Mouse (Mus musculus): ENCODE results near the gene Zfp524. TPM values are rescaled to one million over a fixed set of nuclear protein-coding genes. Genes with fewer than 3 reads are reported as not detected.
A peak's percentile ranks its signal among the peaks of the same experiment; 100 is the strongest.
"Not testable (repeated sequence)": the region's sequence is repeated elsewhere in the genome, so short reads cannot be mapped to it uniquely, and the experiment has no call there.

Gene Zfp524
- polyA plus RNA-seq, 1 experiment from 2014 or later = 11.3 TPM

- H3K4me1 ChIP-seq (replicated peaks) = peaks cover 19% of the 10 kb centered on the region
- no peak for ATAC-seq (replicated peaks; ENCODE audit: insufficient number of reproducible peaks, insufficient read depth, low FRiP score, low read depth)
- 85% methylated on average over 16 of the region's 16 CpGs for WGBS
- H3K9ac ChIP-seq = no peak overlapping the region
- no peaks in the 10 kb centered on the region for H3K27me3 ChIP-seq
- H3K4me3 ChIP-seq = no peak overlapping the region
- no peak overlapping the region for H3K27ac ChIP-seq
- H3K9me3 ChIP-seq (replicated peaks) = no peaks in the 10 kb centered on the region
- peaks cover 14% of the 10 kb centered on the region for H3K36me3 ChIP-seq
- no peak overlapping the region for H3K4me2 ChIP-seq
These were observed 3.1 kb downstream of the Zfp524 start for GRCm38 (mm10) chr7:5017352-5017751.

GRCm38 (mm10) chr7:5017931-5018330 lies 3.7 kb downstream of the Zfp524 start:
- Histone ChIP-seq H3K4me3 (no peak overlapping the region), H3K36me3 (peaks cover 10% of the 10 kb centered on the region; the same call in 1 of the 2 replicates), H3K9me3 (replicated peaks) (no peaks in the 10 kb centered on the region), H3K9ac (no peak overlapping the region), H3K27me3 (no peaks in the 10 kb centered on the region), H3K27ac (no peak overlapping the region), H3K4me2 (no peak overlapping the region), H3K4me1 (replicated peaks) (peaks cover 19% of the 10 kb centered on the region)
- 97% methylated on average over 21 of the region's 21 CpGs for WGBS
- ATAC-seq (replicated peaks; ENCODE audit: insufficient number of reproducible peaks, insufficient read depth, low FRiP score, low read depth) = no peak

GRCm38 (mm10) chr7:5019576-5019975 lies 5.4 kb downstream of the Zfp524 start:
- peaks cover 15% of the 10 kb centered on the region; the same call in 1 of the 2 replicates for H3K36me3 ChIP-seq
- 26% methylated on average over 8 of the region's 8 CpGs for WGBS
- H3K27ac ChIP-seq = peak overlapping the region; percentile 96
- not testable (repeated sequence) for H3K9me3 ChIP-seq (replicated peaks); H3K27me3 ChIP-seq; ATAC-seq (replicated peaks; ENCODE audit: insufficient number of reproducible peaks, insufficient read depth, low FRiP score, low read depth)
- peaks cover 17% of the 10 kb centered on the region for H3K4me1 ChIP-seq (replicated peaks)
- H3K4me3 ChIP-seq = peak overlapping the region; percentile 85
- H3K9ac ChIP-seq = peak overlapping the region; percentile 58
- H3K4me2 ChIP-seq = peak overlapping the region; percentile 62

DNA sequence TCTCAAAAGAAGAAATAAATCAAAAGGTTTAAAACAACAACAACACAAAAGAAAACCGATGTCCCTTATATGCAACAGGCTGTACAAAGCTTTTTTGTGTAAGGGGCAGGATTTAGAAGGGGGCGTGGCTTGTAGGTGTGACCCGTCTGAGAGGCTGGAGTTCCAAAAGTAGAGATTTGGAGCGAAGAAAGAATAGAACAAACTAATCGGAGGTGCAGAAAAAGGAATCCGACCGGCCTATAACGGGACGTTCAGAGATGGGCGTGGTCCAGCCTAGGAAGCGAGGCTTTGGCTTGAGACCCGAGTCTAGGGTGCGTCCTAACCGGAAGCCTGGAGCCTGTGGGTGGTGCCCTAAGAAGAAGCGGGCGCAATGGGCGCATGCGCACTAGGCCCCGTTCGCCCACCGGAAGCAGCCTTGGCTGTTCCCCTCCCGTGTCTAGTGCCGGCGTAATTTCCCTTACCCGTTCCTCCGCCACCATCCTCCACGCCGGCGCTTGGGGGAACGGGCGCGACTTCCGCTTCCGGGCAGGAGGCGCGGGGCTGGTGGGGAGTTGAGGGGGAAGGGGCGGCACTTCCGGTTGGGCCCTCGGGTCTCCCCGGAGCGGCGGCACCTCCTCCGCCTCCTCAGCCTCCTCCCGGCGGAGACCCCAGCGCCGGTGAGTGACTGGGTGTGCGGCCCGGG lies 5.9 kb downstream of the Zfp524 start, which contains the start of the genes Zfp865 and Ccdc106:
Gene Zfp865 (plus strand): TSS at position 377 of the 682 bp plus-strand sequence.
Gene Ccdc106 (plus strand): TSS at position 554 of the 682 bp plus-strand sequence.
- WGBS = under 1% methylated on average over 49 of the region's 49 CpGs
- Histone ChIP-seq H3K4me2 (peak within 1 kb of the TSS; percentile 67), H3K36me3 (peaks cover 15% of the 10 kb centered on the region; the same call in 1 of the 2 replicates), H3K4me1 (replicated peaks) (peaks cover 17% of the 10 kb centered on the region), H3K27me3 (no peaks in the 10 kb centered on the region), H3K9ac (peak within 1 kb of the TSS; percentile 93), H3K9me3 (replicated peaks) (no peaks in the 10 kb centered on the region), H3K27ac (peak within 1 kb of the TSS; percentile 96), H3K4me3 (peak within 1 kb of the TSS; percentile 85)
- peak; percentile 84 for ATAC-seq (replicated peaks; ENCODE audit: insufficient number of reproducible peaks, insufficient read depth, low FRiP score, low read depth)

GRCm38 (mm10) chr7:5020685-5021084 lies 6.5 kb downstream of the Zfp524 start:
- Histone ChIP-seq H3K9ac (peak overlapping the region; percentile 93), H3K9me3 (replicated peaks) (no peaks in the 10 kb centered on the region), H3K4me1 (replicated peaks) (peaks cover 17% of the 10 kb centered on the region), H3K4me3 (peak overlapping the region; percentile 85), H3K4me2 (peak overlapping the region; percentile 67), H3K36me3 (peaks cover 15% of the 10 kb centered on the region; the same call in 1 of the 2 replicates), H3K27ac (peak overlapping the region; percentile 96), H3K27me3 (no peaks in the 10 kb centered on the region)
- ATAC-seq (replicated peaks; ENCODE audit: insufficient number of reproducible peaks, insufficient read depth, low FRiP score, low read depth) = no peak
- under 1% methylated on average over 15 of the region's 15 CpGs for WGBS

GRCm38 (mm10) chr7:5021197-5021596 lies 7.0 kb downstream of the Zfp524 start:
- WGBS = 50% methylated on average over 5 of the region's 5 CpGs
- Histone ChIP-seq H3K9me3 (replicated peaks) (no peaks in the 10 kb centered on the region), H3K4me3 (peak overlapping the region; percentile 85), H3K27ac (peak overlapping the region; percentile 96), H3K4me1 (replicated peaks) (peaks cover 13% of the 10 kb centered on the region), H3K27me3 (no peaks in the 10 kb centered on the region), H3K4me2 (peak overlapping the region; percentile 67), H3K9ac (peak overlapping the region; percentile 93), H3K36me3 (peaks cover 18% of the 10 kb centered on the region; the same call in 1 of the 2 replicates)
- no peak for ATAC-seq (replicated peaks; ENCODE audit: insufficient number of reproducible peaks, insufficient read depth, low FRiP score, low read depth)

DNA sequence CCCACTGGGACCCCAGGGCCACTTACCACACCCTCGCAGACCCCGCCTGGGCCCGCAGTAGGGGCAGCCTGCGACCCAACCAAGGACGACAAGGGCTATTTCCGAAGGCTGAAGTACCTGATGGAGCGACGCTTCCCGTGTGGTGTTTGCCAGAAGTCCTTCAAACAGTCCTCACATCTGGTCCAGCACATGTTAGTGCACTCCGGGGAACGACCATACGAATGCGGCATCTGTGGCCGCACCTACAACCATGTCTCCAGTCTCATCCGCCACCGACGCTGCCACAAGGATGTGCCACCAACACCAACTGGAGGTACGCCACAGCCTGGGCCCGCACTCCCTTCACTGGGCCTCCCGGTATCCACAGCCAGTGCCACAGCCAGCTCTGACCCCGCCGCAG lies 15.3 kb downstream of the Zfp524 start:
- peaks cover 80% of the 10 kb centered on the region for H3K36me3 ChIP-seq
- no peak overlapping the region for H3K4me2 ChIP-seq
- H3K27me3 ChIP-seq = no peaks in the 10 kb centered on the region
- WGBS = 91% methylated on average over 22 of the region's 22 CpGs
- H3K4me1 ChIP-seq (replicated peaks) = no peaks in the 10 kb centered on the region
- H3K4me3 ChIP-seq = no peak overlapping the region
- H3K27ac ChIP-seq = no peak overlapping the region
- H3K9ac ChIP-seq = no peak overlapping the region
- ATAC-seq (replicated peaks; ENCODE audit: insufficient number of reproducible peaks, insufficient read depth, low FRiP score, low read depth) = no peak
- peaks cover 24% of the 10 kb centered on the region for H3K9me3 ChIP-seq (replicated peaks)

GRCm38 (mm10) chr7:5029946-5030345 lies 15.7 kb downstream of the Zfp524 start:
- peaks cover 84% of the 10 kb centered on the region for H3K36me3 ChIP-seq
- H3K27ac ChIP-seq = no peak overlapping the region
- 88% methylated on average over 21 of the region's 21 CpGs for WGBS
- H3K4me1 ChIP-seq (replicated peaks) = no peaks in the 10 kb centered on the region
- H3K4me2 ChIP-seq = no peak overlapping the region
- no peak for ATAC-seq (replicated peaks; ENCODE audit: insufficient number of reproducible peaks, insufficient read depth, low FRiP score, low read depth)
- no peak overlapping the region for H3K9ac ChIP-seq
- peaks cover 24% of the 10 kb centered on the region for H3K9me3 ChIP-seq (replicated peaks)
- no peaks in the 10 kb centered on the region for H3K27me3 ChIP-seq
- H3K4me3 ChIP-seq = no peak overlapping the region

DNA sequence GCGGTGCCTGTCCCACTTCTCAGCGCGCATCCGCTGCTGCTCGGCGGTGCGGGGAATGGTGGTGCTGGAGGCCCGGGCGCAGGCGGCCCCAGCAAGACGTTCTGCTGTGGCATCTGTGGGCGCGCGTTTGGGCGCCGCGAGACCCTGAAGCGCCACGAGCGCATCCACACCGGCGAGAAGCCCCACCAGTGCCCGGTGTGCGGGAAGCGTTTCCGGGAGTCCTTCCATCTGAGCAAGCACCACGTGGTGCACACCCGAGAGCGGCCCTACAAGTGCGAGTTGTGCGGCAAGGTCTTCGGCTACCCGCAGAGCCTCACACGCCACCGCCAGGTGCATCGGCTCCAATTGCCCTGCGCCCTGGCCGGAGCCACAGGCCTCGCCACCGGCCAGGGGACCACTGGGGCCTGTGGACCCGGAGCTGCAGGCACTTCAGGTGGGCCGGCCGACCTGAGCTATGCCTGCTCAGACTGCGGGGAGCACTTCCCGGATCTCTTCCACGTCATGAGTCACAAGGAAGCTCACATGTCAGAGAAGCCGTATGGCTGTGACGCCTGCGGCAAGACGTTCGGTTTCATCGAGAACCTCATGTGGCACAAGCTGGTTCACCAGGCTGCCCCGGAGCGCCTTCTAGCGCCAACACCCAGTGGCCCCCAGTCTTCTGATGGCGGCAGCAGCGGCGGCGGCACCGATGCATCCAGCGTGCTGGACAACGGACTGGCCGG lies 16.5 kb downstream of the Zfp524 start:
- no peaks in the 10 kb centered on the region for H3K4me1 ChIP-seq (replicated peaks)
- no peak overlapping the region for H3K4me3 ChIP-seq
- H3K36me3 ChIP-seq = peaks cover 91% of the 10 kb centered on the region
- no peak overlapping the region for H3K27ac ChIP-seq
- no peak overlapping the region for H3K4me2 ChIP-seq
- ATAC-seq (replicated peaks; ENCODE audit: insufficient number of reproducible peaks, insufficient read depth, low FRiP score, low read depth) = no peak; the same call in 1 of the 2 replicates
- no peak overlapping the region for H3K9ac ChIP-seq
- peaks cover 24% of the 10 kb centered on the region for H3K9me3 ChIP-seq (replicated peaks)
- 81% methylated on average over 63 of the region's 63 CpGs for WGBS
- H3K27me3 ChIP-seq = no peaks in the 10 kb centered on the region

- Histone ChIP-seq H3K4me2 (no peak overlapping the region), H3K4me1 (replicated peaks) (no peaks in the 10 kb centered on the region), H3K36me3 (peaks cover 90% of the 10 kb centered on the region), H3K27me3 (no peaks in the 10 kb centered on the region), H3K9ac (no peak overlapping the region), H3K4me3 (no peak overlapping the region), H3K9me3 (replicated peaks) (peaks cover 24% of the 10 kb centered on the region), H3K27ac (no peak overlapping the region)
- no peak for ATAC-seq (replicated peaks; ENCODE audit: insufficient number of reproducible peaks, insufficient read depth, low FRiP score, low read depth)
- WGBS = 82% methylated on average over 46 of the region's 46 CpGs
These were observed 17.3 kb downstream of the Zfp524 start for GRCm38 (mm10) chr7:5031496-5031895.

GRCm38 (mm10) chr7:5033818-5034217 lies 19.6 kb downstream of the Zfp524 start, which contains the start of gene 4632433K11Rik:
TSS of gene 4632433K11Rik (plus strand) at chr7:5034118.
- 91% methylated on average over 3 of the region's 3 CpGs for WGBS
- Histone ChIP-seq H3K27me3 (no peaks in the 10 kb centered on the region), H3K36me3 (peaks cover 72% of the 10 kb centered on the region), H3K27ac (no peak within 1 kb of the TSS), H3K4me1 (replicated peaks) (peaks cover 7% of the 10 kb centered on the region), H3K9ac (no peak within 1 kb of the TSS), H3K9me3 (replicated peaks) (peaks cover 24% of the 10 kb centered on the region), H3K4me2 (no peak within 1 kb of the TSS), H3K4me3 (no peak within 1 kb of the TSS)
- ATAC-seq (replicated peaks; ENCODE audit: insufficient number of reproducible peaks, insufficient read depth, low FRiP score, low read depth) = no peak
